Mouse (Mus musculus) kidney, adult 2 months (tissue): ENCODE results near the gene Gm8246. TPM values are rescaled to one million over a fixed set of nuclear protein-coding genes. Genes with fewer than 3 reads are reported as not detected.
"Not testable (repeated sequence)": the region's sequence is repeated elsewhere in the genome, so short reads cannot be mapped to it uniquely, and the experiment has no call there.

ENCODE experiments used
- DNase-seq: peaks from one replicate; pipeline ENCODE4 v3.0.0; 2021
- H3K27ac ChIP-seq: fragments of 200-500 bp; 2 replicates; pipeline ENCODE4 v1.5.1; 2012; ENCODE audit warnings: low read depth, low read length, control low read depth, inconsistent platforms; ENCODE audit not compliant: insufficient read depth
- H3K27me3 ChIP-seq: fragments of 200-500 bp; replicated peaks from 2 replicates; pipeline ENCODE4 v1.6.1; 2012; ENCODE audit warnings: mild to moderate bottlenecking, moderate library complexity, low read length, inconsistent platforms; ENCODE audit not compliant: control insufficient read depth, insufficient read depth
- H3K36me3 ChIP-seq: fragments of 200-500 bp; 2 replicates; pipeline ENCODE4 v1.6.1; 2012; ENCODE audit warnings: mild to moderate bottlenecking, moderate library complexity, low read length, inconsistent platforms; ENCODE audit not compliant: control insufficient read depth, insufficient read depth
- H3K4me1 ChIP-seq: fragments of 200-500 bp; 2 replicates; pipeline ENCODE4 v1.6.1; 2011; ENCODE audit warnings: low read length; ENCODE audit not compliant: control insufficient read depth, insufficient read depth
- H3K4me3 ChIP-seq: fragments of 200-500 bp; 2 replicates; pipeline ENCODE4 v1.5.1; 2011; ENCODE audit warnings: mild to moderate bottlenecking, low read depth, low read length, control low read depth; ENCODE audit not compliant: insufficient read depth
- WGBS: fragments of 180-500 bp; shearing (Covaris S2); methylation state at CpG from one replicate; pipeline ENCODE4 v1.1.7; 2018; 5-methylcytosine and 5-hydroxymethylcytosine counted together
- polyA plus RNA-seq: library from polyadenylated mRNA; depleted of rRNA; stranded (reverse); fragments of >200 nt; gene quantifications from 2 replicates; pipeline ENCODE4 v1.2.3, GENCODE M21; 2012; rRNA removed

Gm8246 gene
- not detected in 2 replicates for polyA plus RNA-seq

DNA sequence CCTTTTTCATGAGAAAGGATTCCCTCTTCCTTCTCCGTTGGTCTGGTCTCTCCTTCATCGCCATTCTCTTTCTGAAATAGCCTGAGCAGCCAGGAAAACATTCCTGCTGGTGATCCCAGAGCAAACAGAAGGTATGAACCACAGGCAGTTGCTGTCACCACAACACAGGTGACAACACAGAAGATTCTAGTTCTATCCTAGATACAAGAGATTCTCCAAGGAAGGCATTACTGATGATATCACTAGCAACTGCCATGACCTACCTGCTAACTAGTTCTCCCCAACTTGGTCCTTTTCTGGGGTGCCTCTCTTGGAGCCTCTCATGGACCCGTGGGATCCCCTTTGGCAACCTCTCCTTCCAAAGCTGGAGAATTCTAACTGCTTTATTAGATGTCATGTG lies at the start of gene Gm8246:
Gene Gm8246, minus strand, starts transcription at position 101 of the 400 bp plus-strand sequence.
- not testable (repeated sequence) for H3K27ac ChIP-seq, DNase-seq, H3K27me3 ChIP-seq, H3K36me3 ChIP-seq, H3K4me1 ChIP-seq, H3K4me3 ChIP-seq
- no CpG with 5 or more reads among the region's 3 CpGs for WGBS

DNA sequence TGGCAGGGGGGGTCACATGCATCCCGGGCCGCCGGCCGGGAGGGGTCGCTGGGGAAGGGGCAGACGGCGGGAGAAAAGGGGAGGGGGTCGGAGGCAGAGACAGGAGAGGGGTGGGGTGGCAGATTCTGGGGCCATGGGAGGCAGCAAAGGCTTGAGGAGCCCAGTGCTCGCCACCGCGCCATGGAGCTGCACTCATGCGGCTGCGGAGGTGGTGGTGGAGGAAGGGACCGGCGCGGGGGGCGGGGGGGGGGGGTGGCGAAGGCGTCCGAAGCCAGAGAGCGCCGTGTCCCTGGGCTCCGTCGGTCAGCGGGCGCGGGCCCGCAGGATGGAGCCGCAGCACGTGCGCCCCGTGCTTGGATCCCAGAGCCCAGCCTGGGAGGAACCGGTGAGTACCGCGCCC lies 23.7 kb upstream of the Gm8246 start, which contains the start of gene Gm3488:
Gene Gm3488, plus strand, starts transcription at position 301 of the 400 bp plus-strand sequence.
- H3K36me3 ChIP-seq, H3K27ac ChIP-seq, DNase-seq, H3K4me1 ChIP-seq, H3K4me3 ChIP-seq, H3K27me3 ChIP-seq: not testable (repeated sequence)
- no CpG with 5 or more reads among the region's 35 CpGs for WGBS

DNA sequence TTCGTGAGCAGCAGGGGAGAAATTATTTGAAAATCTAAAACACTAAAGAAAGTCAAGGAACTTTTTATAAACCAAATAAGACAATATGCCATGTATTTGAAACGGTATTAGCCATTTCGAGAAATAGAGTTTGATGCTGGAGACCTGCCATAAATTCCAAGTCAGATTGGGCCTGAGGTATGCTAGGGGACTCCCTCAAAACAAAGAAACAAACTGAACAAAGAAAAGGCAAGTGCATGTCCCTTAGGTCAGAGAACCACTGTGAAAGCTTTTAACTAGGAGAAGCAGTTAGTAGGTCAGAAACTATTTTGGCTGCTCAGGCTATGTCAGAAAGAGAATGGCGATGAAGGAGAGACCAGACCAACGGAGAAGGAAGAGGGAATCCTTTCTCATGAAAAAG lies 6.3 kb upstream of the Gm8246 start, which contains the start of gene Gm3187:
Gene Gm3187, plus strand, starts transcription at position 301 of the 400 bp plus-strand sequence.
- not testable (repeated sequence) for H3K4me1 ChIP-seq, H3K27ac ChIP-seq, H3K27me3 ChIP-seq, H3K4me3 ChIP-seq, H3K36me3 ChIP-seq, DNase-seq
- 80% methylated on average over 4 of the region's 5 CpGs for WGBS

DNA sequence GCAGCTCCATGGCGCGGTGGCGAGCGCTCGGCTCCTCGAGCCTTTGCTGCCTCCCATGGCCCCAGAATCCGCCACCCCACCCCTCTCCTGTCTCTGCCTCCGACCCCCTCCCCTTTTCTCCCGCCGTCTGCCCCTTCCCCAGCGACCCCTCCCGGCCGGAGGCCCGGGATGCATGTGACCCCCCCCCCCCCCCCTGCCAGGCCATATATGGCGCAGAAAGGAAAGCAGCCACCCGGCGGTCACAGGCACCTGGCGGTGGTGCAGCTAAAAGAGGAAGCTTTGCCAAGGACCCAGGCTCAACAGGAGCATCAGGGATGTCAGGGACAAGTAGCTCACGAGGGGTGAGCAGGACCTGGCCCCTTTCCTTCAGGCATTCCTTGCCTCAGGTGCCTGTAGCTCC lies 17.2 kb downstream of the Gm8246 start:
- no CpG with 5 or more reads among the region's 19 CpGs for whole genome bisulfite sequencing
- DNase-seq, H3K27ac ChIP-seq: not testable (repeated sequence)

DNA sequence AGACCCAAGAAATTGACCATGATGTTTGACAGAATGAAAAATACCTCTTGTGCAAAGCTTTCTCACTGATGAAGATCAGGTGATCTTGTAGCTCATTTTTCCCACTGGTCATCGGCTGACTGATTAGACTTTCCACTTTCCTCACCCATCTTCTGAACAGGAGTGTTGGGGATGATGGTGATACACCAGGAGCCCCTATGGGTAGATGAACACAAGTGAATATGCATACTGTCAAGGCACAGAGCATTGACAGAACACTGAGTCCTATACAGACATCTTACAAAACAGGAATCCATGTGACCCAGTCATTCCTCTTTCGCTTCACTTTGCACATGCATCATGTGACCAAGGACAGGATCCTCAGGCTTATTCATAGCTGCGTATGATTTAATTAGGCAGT lies 22.3 kb downstream of the Gm8246 start, which contains the start of gene Gm3194:
Gene Gm3194, minus strand, starts transcription at position 101 of the 400 bp plus-strand sequence.
- not testable (repeated sequence) for H3K27me3 ChIP-seq, H3K4me3 ChIP-seq, DNase-seq, H3K4me1 ChIP-seq, H3K27ac ChIP-seq, H3K36me3 ChIP-seq
- no CpG with 5 or more reads among the region's 3 CpGs for WGBS

More for the DNA sequence above, 17.2 kb downstream of the Gm8246 start:
- H3K4me3 ChIP-seq, H3K4me1 ChIP-seq, H3K27me3 ChIP-seq, H3K36me3 ChIP-seq: not testable (repeated sequence)

Other genes with a start within 250 kb of the Gm8246 start
- not detected in 2 replicates for gene Gm3526, start 217.2 kb downstream of the Gm8246 start, polyA plus RNA-seq
- not detected in 2 replicates for gene Gm3542, start 142.9 kb downstream of the Gm8246 start, polyA plus RNA-seq
- not detected in 2 replicates for gene Gm3500, start 88.8 kb downstream of the Gm8246 start, polyA plus RNA-seq
- not detected in 2 replicates for gene Gm3194, start 22.4 kb downstream of the Gm8246 start, polyA plus RNA-seq
- gene Gm3187, start 6.4 kb upstream of the Gm8246 start, polyA plus RNA-seq = not detected in 2 replicates
- not detected in 2 replicates for gene Gm3488, start 23.8 kb upstream of the Gm8246 start, polyA plus RNA-seq
- gene Gm3532, start 60.7 kb upstream of the Gm8246 start, polyA plus RNA-seq = not detected in 2 replicates
- not detected in 2 replicates for gene Gm8265, start 155.2 kb upstream of the Gm8246 start, polyA plus RNA-seq
- not detected in 2 replicates for gene Gm9603, start 209.6 kb upstream of the Gm8246 start, polyA plus RNA-seq